Mouse (Mus musculus) right cerebral cortex, postnatal 4 days (tissue): ENCODE results near the gene Zfp956.

ENCODE experiments used
- DNase-seq: peaks from one replicate; pipeline ENCODE4 v3.0.0-alpha.2; 2022

Zfp956 gene

DNA sequence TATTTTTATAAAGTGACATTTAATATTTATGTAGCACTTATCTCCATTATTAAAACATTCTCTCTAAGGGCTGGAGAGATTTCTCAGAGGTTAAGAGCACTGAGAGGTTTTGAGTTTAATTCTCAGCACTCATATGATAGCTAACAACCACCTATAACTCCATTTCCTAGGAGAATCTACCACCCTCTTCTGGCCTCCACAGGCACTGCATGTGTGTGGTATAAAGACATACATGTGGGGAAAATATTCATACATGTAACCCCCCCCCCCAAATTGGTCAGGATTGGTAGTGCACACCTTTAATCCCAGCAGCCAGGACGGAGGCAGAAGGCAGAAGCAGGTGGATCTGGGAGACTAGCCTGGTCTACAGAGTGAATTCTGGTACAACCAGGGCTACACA is 21.4 kb downstream of the Zfp956 start:
- DNase-seq: no peak

GRCm38 (mm10) chr6:47978897-47979368 is 25.7 kb downstream of the Zfp956 start:
- DNase-seq: peak; percentile 54

GRCm38 (mm10) chr6:47983936-47984335 is 30.7 kb downstream of the Zfp956 start:
- no peak for DNase-seq

- no peak for DNase-seq
Measured at GRCm38 (mm10) chr6:47995661-47996060, 42.5 kb downstream of the Zfp956 start.

DNA sequence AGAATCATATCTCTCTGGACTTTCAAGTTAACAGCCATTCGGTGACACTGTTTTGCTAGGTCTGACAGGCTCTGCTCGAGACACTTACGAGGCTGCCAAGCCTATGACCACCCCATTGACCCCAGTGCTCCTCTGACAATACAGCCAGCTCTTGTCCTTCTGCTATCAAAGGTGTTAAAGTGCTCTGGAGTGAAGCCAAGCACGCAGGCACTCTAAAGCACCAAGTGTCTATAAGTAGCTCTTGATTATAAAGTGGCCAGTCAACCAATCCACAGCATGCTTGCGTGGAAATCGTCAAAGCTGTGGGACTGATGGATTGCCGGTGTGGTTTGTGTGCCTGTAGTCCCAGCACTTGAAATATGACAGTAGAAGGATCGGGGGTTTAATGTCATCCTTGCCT is 57.5 kb downstream of the Zfp956 start:
- no peak for DNase-seq
